Mouse (Mus musculus) NIH3T3 (cell line): ENCODE data around the gene Nme7.

ENCODE experiments used
- DNase-seq: peaks from one replicate; pipeline ENCODE4 v3.0.0-alpha.2; 2012; ENCODE audit warnings: low read depth

Nme7 gene

DNA sequence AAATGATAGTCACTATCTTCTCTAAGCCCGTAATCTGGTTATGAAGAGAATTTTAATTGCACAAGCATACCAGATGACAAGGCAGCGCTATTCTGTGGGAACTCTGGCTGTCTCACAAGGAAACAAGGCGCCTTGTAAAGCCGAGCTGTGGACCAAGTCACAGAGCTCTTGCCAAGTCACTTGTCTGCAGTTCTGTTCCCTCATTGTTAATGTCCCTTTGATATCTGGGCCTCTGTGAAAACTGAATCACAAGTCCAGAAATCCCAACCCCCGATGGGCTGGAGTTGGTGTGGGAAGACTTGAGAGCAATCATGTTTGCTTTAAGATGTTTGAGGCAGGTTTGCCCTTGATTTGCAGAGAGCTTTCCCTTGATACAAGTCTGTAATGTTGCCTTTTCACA lies 16.8 kb downstream of the Nme7 start:
- DNase-seq: no peak

DNA sequence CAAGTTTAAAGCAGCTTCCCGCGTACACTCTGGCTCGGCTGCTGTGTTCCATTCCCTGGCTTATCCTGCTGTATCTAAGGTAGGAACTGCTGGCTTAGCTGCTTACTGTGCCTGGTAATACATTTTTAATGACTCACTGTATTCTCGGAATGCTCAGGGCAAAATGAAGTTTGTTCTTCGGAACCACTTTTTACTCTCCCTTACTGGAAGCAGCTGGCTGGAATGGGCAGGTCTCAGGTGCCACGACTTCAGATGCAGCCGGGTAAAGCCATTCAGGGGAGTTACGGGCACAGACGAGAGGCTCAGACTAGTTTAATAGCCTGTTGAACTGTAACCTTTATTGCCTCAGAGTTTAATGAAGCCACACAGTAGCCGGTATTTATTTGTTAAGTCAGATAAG lies 17.5 kb downstream of the Nme7 start:
- peak; percentile 30 for DNase-seq

DNA sequence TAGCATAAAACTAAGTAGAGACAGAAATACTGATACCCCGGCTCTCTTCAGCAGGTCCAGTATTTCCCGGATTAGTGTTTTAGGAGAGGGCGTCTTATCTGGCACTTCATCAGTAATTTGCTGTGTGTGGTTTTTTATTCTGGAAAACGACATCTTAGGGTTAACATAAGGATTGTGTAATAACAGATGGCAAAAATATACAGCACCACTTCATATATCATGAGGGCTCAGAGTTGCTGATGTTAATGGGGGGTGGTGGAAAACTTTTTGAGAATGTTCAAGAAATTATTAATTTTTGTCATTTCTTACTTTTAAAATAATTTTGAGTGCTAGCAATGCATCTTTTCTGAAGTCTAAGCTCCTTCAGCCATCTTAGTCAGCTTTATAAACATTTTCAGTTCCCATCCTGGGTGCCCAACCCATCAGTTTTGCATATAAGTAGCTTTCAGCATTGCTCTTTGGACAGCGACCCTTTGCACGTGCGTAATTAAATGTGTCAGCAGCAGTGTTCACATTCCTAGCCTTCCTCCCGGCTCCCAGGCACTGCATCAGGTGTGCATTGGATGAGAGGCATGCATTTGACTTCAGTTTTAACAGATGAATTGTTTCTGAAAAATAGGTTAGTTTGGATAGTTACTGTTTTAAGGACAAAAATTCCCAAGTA lies 19.2 kb downstream of the Nme7 start:
- peak; percentile 27 for DNase-seq

GRCm38 (mm10) chr1:164324221-164324620 lies 20.3 kb downstream of the Nme7 start:
- no peak for DNase-seq

- DNase-seq: no peak
Measured at GRCm38 (mm10) chr1:164324878-164325277, 21.0 kb downstream of the Nme7 start.

DNA sequence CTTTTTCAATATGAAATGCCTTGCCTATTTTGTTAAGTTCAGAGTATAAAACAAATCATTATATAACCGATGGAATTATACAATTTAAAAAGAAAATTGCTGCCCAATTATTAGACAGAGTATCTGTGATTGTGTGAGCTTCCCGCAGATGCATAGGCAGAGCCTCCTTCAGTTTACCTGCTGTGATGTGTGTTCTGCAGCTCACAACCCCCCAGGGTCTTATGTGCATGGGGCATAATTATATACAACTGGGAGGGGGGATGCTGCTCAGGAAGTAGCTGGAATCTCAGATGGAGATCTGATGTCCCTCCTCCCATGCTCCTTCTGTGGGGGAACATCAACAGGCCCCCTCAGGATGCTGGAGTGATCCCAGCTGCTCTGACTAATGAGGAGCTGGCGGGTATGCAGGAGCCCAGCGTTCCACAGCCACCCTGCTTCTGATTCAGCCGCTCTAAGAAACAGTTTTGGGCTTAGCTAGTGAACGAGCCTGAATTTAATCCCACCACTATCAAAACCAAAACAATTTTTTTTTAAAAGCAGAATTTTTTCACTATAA lies 22.8 kb downstream of the Nme7 start:
- peak; percentile 41 for DNase-seq

DNA sequence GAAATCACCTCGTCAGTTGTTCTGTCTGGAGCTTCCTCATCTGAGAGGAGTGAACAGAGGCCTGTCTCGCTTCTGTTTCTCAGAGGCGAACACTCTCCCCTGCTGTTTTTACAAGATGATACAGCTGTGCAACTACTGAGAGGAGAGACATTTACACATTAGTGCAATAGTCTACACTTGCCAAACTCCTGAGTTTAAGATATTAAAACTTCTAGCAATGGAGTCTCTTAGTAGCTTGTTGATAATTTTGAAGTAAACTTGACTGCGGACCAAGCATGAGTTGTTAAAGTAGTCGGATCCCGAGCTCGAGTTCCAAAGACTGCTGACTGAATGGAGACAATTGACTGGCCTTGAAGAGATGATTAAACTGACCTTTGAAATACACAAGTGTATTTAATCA lies 23.8 kb downstream of the Nme7 start:
- DNase-seq: no peak

DNA sequence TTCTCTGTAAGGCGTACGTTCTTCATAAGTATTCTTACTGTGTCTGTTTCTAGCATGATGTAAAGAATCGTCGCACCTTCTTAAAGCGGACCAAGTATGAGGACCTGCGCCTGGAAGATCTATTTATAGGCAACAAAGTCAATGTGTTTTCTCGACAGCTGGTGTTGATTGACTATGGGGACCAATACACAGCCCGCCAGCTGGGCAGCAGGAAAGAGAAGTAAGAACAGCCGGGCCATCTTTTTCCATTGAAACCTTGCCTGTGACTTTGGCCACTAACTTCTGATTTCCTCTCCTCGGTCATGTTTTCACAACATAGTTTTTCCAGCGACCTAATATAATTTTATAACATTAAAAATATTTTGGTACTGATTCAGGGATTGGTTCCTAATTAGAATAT lies 28.6 kb downstream of the Nme7 start:
- no peak for DNase-seq

- DNase-seq: no peak
Measured at GRCm38 (mm10) chr1:164335435-164335834, 31.5 kb downstream of the Nme7 start.

DNA sequence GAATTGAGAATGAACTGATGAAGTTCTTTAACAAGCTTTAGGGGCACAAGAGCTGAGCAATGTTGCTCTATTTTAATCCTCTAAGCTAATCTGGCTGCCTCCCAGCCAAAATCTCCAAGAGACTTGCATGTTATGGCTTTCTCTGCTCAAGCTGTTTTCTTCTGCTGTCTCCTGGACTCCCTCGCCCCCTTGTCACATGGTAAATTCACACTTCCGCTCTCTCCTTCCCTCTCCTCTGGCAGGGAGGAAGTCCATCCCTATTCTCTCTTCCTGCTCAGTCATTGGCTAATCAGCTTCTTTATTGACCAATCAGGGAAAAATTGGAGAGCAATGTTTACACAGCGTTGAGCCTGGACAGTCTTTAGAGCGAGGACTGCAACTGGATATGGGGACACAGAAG lies 31.9 kb downstream of the Nme7 start:
- DNase-seq: no peak

- DNase-seq: peak; percentile 41
Measured at GRCm38 (mm10) chr1:164342161-164342560, 38.2 kb downstream of the Nme7 start.

DNA sequence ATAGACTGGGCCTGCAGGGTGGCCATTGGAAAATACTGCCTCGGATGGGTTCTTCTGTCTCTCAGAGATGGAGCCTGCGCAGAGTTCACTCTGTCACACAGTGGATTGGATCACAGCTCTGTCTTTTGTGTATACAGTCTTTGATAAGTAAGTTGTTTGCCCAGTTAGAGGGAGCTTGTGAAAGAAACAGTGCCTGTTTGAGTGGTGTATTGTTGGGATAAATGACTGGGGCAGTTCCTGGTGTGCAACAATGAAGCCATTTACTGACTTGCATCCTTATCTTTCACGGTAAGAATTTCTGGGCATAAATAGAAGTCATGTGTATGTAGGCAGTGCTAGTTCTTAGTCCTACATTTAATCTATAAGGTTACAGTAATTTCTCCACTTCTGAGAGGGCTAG lies 49.5 kb downstream of the Nme7 start:
- no peak for DNase-seq

- no peak for DNase-seq
Measured at GRCm38 (mm10) chr1:164357995-164358394, 54.1 kb downstream of the Nme7 start.

DNA sequence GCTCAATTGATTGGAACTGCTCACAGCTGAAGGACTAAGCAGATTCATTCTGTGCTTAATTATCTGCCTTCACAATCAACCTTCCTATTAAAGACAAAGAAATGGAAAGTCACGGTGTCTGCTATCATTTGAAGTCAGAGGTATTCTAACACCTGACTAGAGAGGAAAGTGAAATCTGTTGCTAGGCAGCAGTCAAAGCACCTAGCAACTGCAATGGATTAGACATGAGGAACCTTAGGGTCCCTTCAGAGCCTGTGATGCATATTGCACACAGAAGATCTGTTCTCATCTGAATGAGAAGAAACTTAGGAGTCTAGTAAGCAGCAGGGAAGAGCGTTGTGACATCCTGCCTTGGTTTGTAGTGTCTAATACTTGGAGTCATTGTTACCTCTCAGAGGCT lies 58.1 kb downstream of the Nme7 start:
- DNase-seq: no peak

- peak; percentile 82 for DNase-seq
Measured at GRCm38 (mm10) chr1:164366156-164367128, 62.5 kb downstream of the Nme7 start.

GRCm38 (mm10) chr1:164368152-164368551 lies 64.2 kb downstream of the Nme7 start:
- no peak for DNase-seq

GRCm38 (mm10) chr1:164369781-164370180 lies 65.9 kb downstream of the Nme7 start:
- DNase-seq: no peak

GRCm38 (mm10) chr1:164373029-164373428 lies 69.1 kb downstream of the Nme7 start:
- no peak for DNase-seq

- DNase-seq: no peak
Measured at GRCm38 (mm10) chr1:164374020-164374419, 70.1 kb downstream of the Nme7 start.

DNA sequence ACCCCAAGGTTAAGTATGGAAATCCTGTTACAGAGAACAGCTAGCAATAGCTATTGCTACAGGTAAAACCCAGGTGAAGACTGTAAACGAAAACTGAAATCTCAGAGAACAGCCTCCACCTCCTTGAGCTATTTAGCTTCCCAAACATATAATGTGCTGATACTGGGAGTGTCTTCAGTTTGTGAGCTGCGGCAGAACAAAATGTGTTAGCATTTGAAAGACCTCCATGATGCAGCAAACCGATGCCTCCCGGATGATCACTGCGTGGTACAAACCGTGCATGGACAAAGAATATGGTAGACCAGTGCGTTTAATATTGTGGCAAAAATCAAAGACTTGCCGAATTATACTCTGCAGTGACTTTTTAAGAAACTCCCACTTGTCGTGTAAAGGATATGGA lies 71.7 kb downstream of the Nme7 start:
- DNase-seq: no peak

DNA sequence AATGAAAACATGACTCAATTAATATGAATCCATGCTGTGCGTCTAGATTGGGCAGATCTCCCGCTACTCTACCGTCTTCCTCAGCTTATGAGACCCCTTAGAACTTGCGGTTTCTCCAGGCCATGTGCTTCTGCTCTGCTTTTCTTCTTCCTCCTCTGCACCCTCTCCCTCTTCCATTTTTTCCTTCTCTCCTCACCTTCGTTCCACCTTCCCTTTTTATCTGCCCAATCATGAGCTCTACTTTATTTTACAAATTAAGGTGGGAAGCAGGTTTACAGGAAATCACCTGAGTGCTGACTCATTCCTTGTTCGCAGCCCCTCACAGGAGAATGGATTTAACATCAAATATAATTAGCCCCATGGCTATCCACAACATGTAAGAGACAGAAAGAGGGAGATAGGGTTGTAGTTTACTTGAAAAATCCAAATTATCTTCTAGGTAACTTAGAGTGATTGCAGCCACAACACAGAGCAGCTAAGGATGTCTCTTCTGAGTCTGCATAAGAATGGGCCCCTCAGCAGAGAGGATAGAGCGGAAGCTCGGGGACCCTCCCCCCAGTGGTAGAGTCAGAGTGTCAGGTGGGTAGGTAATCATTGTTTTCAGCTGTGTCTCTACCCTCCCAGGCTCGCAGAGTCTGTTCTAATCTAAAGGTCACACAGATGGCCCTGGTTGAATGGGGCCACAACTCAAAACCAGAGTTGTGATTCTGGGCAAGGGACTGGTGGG lies 73.0 kb downstream of the Nme7 start:
- no peak for DNase-seq

DNA sequence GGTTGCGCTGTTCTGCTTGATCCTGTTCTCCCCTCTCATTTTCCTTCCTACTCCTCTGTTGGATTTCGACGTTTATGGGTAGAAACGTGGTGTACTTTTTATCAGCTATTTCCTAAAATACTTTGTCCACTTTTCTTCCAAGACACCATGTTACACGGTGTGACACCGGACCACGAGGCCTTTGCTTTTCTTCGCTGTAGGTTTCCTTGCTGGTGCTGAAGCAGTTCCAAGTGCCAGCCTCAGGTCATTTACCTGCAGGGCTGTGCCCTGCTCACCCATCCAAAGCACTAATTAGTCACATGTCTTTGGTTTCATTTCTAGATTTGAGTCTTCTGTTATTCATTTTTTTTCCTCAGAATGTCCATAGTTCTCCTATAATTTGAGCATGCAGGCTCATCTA lies 79.7 kb downstream of the Nme7 start:
- no peak for DNase-seq
